Mouse (Mus musculus): ENCODE results near the gene Cyth2. TPM values are rescaled to one million over a fixed set of nuclear protein-coding genes. Genes with fewer than 3 reads are reported as not detected.

Gene Cyth2
- polyA plus RNA-seq, 1 experiment: not detected

DNA sequence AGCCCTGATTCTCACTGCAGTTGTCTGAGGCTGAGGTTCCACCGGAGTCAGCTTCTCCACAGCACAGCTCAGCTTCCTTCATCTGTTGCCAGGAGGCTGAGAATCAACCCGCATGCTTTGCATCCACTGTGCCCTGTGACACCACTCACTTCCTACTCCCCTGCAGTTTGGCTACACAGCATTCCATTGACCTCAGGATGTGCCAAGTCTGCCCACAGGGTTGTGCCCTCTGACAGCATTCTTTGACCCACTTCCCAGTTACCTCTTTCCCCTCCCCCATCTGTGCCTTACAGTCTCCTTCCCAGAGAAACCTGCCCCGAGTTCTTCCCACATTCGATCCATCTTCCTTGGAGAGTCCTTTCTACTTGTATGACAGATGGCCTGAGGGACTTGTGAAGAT lies 32.1 kb downstream of the Cyth2 start:
- WGBS: 59% methylated on average over 4 of the region's 4 CpGs
- Histone ChIP-seq H3K27ac (ENCODE audit: insufficient read depth, low read depth, low read length) (no peak overlapping the region), H3K4me1 (ENCODE audit: control insufficient read depth, insufficient read depth, low read length) (peaks cover 23% of the 10 kb centered on the region), H3K4me3 (ENCODE audit: insufficient read depth, low read depth, low read length) (no peak overlapping the region)
- no peak for TF ChIP-seq CTCF (IDR thresholded peaks at IDR 0.05; ENCODE audit: insufficient read depth, low read depth, low read length)

DNA sequence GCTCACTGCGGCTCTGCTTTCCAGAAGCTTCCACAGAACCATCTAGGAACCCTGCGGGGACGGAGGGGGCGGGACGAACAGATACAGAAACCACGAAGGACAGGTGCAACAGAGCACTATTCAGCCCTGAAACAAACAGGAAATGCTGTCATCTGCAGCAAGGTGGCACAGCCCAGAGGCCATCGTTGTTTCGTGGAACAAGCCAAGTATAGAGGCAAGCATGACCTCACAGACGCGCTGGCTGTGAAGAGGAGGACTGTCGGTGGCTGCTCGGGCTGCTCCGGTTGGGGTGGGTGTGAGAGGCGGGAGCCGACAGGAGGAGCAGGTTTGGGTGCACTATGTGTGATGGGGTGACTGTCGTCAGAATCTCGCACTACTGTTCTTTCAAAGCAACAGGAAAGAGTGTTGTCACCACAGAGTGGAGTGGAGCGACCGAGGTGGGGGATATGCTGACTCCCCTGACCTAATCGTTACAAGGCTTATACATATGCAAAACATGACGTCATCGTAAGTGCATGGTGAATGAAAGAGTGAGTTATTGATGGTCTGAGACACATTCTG lies 35.2 kb downstream of the Cyth2 start:
- no peak overlapping the region for H3K4me3 ChIP-seq (ENCODE audit: insufficient read depth, low read depth, low read length)
- TF ChIP-seq CTCF (IDR thresholded peaks at IDR 0.05; ENCODE audit: insufficient read depth, low read depth, low read length) (no peak), POLR2A (IDR thresholded peaks at IDR 0.05; ENCODE audit: insufficient read depth, low read depth, low read length) (no peak)
- peaks cover 11% of the 10 kb centered on the region for H3K4me1 ChIP-seq (ENCODE audit: control insufficient read depth, insufficient read depth, low read length)
- 12% methylated on average over 22 of the region's 22 CpGs for WGBS
- H3K27ac ChIP-seq (ENCODE audit: insufficient read depth, low read depth, low read length): no peak overlapping the region

DNA sequence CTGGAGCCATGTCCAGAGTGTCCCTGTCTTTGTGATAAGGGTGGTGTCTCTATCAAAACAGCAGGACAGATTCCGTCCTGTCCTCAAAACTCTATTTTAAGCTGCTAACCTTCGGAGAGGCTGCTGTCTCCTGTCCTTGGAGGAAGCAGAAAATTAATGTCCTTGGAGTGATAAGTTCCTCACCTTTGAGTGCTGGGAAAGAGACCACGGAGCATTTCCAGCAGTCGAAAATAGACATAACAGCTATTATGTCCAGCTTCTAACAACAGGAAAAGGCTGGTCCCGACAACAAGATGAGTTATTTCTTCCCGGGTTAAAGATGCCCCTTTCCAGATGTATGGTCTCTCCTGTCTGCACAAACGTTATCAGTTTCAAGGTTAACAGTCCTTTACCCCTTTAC lies 39.1 kb downstream of the Cyth2 start:
- no peak overlapping the region for H3K27ac ChIP-seq (ENCODE audit: insufficient read depth, low read depth, low read length)
- no peak overlapping the region for H3K4me3 ChIP-seq (ENCODE audit: insufficient read depth, low read depth, low read length)
- 84% methylated on average over 7 of the region's 7 CpGs for WGBS
- H3K4me1 ChIP-seq (ENCODE audit: control insufficient read depth, insufficient read depth, low read length): peaks cover 6% of the 10 kb centered on the region
- TF ChIP-seq POLR2A (IDR thresholded peaks at IDR 0.05; ENCODE audit: insufficient read depth, low read depth, low read length): no peak
- no peak for TF ChIP-seq CTCF (IDR thresholded peaks at IDR 0.05; ENCODE audit: insufficient read depth, low read depth, low read length)

DNA sequence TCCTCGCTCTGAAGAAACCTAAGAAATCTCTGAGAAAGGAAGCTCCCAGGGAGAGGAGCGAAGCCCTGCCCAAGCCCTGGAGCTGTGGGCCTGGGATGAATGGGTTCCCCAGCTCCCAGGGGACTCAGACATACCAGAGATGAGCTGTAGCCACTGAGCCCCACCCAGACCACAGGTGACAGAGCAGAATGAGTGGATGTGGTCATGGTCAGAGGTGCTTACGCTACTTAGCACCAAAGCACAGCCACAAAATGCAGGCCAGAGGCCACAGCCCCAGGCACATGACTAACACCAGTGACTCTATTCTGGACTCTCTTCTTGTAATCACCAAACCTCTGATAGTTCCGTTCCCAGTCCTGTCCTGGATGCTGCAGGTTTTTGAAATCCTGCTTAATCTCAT lies 43.3 kb downstream of the Cyth2 start:
- Histone ChIP-seq H3K4me1 (ENCODE audit: control insufficient read depth, insufficient read depth, low read length) (no peaks in the 10 kb centered on the region), H3K27ac (ENCODE audit: insufficient read depth, low read depth, low read length) (no peak overlapping the region), H3K4me3 (ENCODE audit: insufficient read depth, low read depth, low read length) (no peak overlapping the region)
- WGBS: 71% methylated on average over 4 of the region's 4 CpGs
- TF ChIP-seq CTCF (IDR thresholded peaks at IDR 0.05; ENCODE audit: insufficient read depth, low read depth, low read length) (no peak), POLR2A (IDR thresholded peaks at IDR 0.05; ENCODE audit: insufficient read depth, low read depth, low read length) (no peak)

DNA sequence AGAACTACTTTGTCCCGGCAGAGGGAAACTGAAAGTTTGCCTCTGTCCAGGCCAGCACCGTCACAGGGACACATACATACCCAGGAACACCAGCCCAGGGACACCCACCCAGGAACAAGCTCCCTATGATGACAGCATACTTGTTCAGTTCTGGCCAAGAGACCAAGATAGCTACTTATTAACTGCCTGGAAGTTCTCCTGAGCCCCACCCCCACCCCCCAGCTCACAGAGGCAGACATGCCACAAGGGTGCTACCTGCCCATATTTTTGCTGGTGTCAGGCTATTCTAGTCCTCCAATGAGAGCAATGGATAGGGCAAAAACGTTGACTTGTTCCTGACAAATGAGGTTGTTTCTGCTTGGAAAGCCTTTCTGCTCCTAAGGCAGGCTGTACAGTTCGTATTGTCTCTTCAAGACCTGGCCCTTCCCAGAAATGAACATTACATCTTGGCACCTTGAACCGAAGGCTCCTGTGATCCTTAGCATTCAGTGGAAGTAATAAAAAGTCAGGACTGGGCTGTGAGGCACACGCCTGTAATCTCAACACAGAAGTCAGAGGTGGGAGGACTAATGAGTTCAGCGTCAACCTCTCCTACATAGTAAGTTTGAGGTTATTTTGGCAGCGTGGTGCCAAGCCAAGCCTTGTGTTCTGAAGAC lies 43.8 kb downstream of the Cyth2 start:
- WGBS: 74% methylated on average over 8 of the region's 8 CpGs
- no peak overlapping the region for H3K4me3 ChIP-seq (ENCODE audit: insufficient read depth, low read depth, low read length)
- H3K4me1 ChIP-seq (ENCODE audit: control insufficient read depth, insufficient read depth, low read length): no peaks in the 10 kb centered on the region
- TF ChIP-seq CTCF (IDR thresholded peaks at IDR 0.05; ENCODE audit: insufficient read depth, low read depth, low read length) (no peak), POLR2A (IDR thresholded peaks at IDR 0.05; ENCODE audit: insufficient read depth, low read depth, low read length) (no peak)
- H3K27ac ChIP-seq (ENCODE audit: insufficient read depth, low read depth, low read length): no peak overlapping the region

DNA sequence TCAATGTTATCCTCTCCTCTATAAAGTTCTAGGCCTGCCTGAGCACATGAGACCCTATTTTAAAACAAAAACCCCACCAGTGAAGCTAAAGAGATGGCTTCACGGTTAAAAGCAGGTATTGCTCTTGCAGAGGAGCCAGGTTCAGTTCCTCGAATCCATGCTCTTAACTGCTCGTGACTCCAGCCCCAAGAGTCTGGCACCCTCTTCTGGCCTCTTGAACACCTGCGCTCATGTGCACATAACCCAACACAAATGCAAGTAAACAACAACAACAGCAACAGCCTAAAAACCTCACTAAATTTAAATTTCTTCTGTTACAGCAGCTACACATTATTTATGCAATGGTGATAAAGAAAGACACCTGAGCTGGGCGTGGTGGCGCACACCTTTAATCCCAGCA lies 46.9 kb downstream of the Cyth2 start:
- Histone ChIP-seq H3K4me3 (ENCODE audit: insufficient read depth, low read depth, low read length) (no peak overlapping the region), H3K27ac (ENCODE audit: insufficient read depth, low read depth, low read length) (no peak overlapping the region), H3K4me1 (ENCODE audit: control insufficient read depth, insufficient read depth, low read length) (no peaks in the 10 kb centered on the region)
- 93% methylated on average over 6 of the region's 6 CpGs for WGBS
- TF ChIP-seq CTCF (IDR thresholded peaks at IDR 0.05; ENCODE audit: insufficient read depth, low read depth, low read length) (no peak), POLR2A (IDR thresholded peaks at IDR 0.05; ENCODE audit: insufficient read depth, low read depth, low read length) (no peak)

DNA sequence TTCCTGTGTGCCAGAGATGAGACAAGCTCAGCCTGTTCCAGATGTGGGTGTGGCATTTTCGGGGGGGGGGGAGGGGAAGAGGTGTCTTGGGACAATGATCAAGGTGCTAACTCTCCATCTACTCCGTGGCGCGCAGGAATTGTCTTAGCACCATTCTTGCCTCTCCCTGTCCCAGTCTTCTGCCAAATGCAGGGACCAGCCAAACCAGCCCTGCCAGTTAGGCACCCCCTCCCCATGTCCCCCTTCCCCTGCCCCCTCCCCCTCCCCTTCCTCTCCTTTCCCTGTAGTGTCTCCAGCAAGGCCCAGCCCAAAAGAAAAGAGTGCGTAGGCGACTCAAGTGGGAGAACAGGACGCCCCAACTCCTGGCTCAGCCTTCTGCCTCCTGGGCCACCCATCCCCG lies 47.6 kb downstream of the Cyth2 start:
- H3K4me1 ChIP-seq (ENCODE audit: control insufficient read depth, insufficient read depth, low read length): no peaks in the 10 kb centered on the region
- no peak overlapping the region for H3K4me3 ChIP-seq (ENCODE audit: insufficient read depth, low read depth, low read length)
- no peak overlapping the region for H3K27ac ChIP-seq (ENCODE audit: insufficient read depth, low read depth, low read length)
- no peak for TF ChIP-seq POLR2A (IDR thresholded peaks at IDR 0.05; ENCODE audit: insufficient read depth, low read depth, low read length)
- TF ChIP-seq CTCF (IDR thresholded peaks at IDR 0.05; ENCODE audit: insufficient read depth, low read depth, low read length): no peak
- WGBS: 62% methylated on average over 8 of the region's 8 CpGs

DNA sequence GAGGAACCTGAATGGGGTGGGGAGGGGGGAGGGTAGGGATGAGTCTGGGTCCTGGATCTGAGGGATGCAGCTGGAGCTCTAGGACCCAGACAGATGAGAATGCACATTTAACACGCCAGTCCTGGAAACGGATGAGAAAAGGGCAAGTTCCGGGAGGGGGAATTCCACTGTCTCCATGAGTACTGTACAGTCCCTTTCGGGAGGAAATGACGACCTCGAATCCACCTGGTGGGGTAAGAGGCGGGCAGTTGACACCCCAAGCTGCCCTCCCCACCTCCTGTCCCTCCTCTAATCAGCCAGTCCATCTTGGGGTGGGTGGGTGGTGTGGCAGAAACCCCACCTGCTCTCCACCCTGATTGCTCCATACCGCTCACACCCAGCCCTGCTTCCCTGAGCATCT lies 48.4 kb downstream of the Cyth2 start:
- Histone ChIP-seq H3K27ac (ENCODE audit: insufficient read depth, low read depth, low read length) (no peak overlapping the region), H3K4me3 (ENCODE audit: insufficient read depth, low read depth, low read length) (no peak overlapping the region), H3K4me1 (ENCODE audit: control insufficient read depth, insufficient read depth, low read length) (no peaks in the 10 kb centered on the region)
- 60% methylated on average over 8 of the region's 8 CpGs for WGBS
- TF ChIP-seq POLR2A (IDR thresholded peaks at IDR 0.05; ENCODE audit: insufficient read depth, low read depth, low read length) (no peak), CTCF (IDR thresholded peaks at IDR 0.05; ENCODE audit: insufficient read depth, low read depth, low read length) (no peak)

DNA sequence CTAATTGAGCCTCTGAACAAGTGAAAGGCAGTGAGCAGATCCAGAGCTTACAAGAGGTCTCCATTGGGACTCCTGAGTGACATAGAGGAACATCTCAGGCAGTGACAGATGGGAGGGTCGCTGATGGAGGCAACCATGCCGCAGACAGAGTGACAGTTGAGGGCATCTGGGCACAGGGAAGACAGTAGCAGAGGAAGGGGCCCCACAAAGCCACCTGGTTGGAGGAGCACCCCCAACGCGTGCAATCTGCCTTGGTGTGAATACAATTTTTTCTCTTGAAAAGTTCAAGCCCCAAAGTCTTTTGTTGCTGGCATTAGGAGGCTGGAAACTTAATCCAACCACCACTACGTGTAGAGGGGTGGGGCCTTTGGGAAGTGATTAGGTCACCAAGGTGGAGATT lies 54.2 kb downstream of the Cyth2 start:
- peaks cover 6% of the 10 kb centered on the region for H3K4me1 ChIP-seq (ENCODE audit: control insufficient read depth, insufficient read depth, low read length)
- H3K27ac ChIP-seq (ENCODE audit: insufficient read depth, low read depth, low read length): no peak overlapping the region
- no peak overlapping the region for H3K4me3 ChIP-seq (ENCODE audit: insufficient read depth, low read depth, low read length)
- 66% methylated on average over 5 of the region's 5 CpGs for WGBS
- no peak for TF ChIP-seq POLR2A (IDR thresholded peaks at IDR 0.05; ENCODE audit: insufficient read depth, low read depth, low read length)
- no peak for TF ChIP-seq CTCF (IDR thresholded peaks at IDR 0.05; ENCODE audit: insufficient read depth, low read depth, low read length)
